Mouse (Mus musculus): ENCODE measurements around the gene Ly6f. TPM values are rescaled to one million over a fixed set of nuclear protein-coding genes. Genes with fewer than 3 reads are reported as not detected.
"Not testable (repeated sequence)": the region's sequence is repeated elsewhere in the genome, so short reads cannot be mapped to it uniquely, and the experiment has no call there.

The Ly6f gene
- polyA plus RNA-seq, 1 experiment from 2014 or later = not detected

DNA sequence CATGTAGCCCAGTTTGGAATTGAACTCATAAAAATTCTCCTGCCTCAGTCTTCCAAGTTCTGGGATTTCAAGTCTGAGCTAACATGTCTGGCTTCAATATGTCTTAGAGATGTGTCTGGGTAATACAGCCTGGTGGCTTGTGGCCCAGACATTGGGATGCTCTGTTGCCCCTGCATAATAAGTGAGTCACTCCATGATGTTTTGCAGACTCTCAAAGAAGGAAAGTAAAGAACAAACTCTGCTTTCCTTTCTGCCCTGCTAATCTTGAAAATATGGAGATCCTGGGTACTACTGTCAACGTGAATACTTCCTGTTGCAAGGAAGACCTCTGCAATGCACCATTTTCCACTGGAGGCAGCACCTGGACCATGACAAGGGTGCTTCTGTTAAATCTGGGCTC, 3.2 kb downstream of the Ly6f start:
- Histone ChIP-seq H3K36me3 (no peaks in the 10 kb centered on the region), H3K4me1 (replicated peaks) (no peaks in the 10 kb centered on the region), H3K4me3 (replicated peaks) (no peak overlapping the region), H3K9me3 (no peaks in the 10 kb centered on the region), H3K4me2 (no peak overlapping the region), H3K9ac (replicated peaks) (no peak overlapping the region), H3K27me3 (no peaks in the 10 kb centered on the region), H3K27ac (no peak overlapping the region)
- ATAC-seq (ENCODE audit: insufficient number of reproducible peaks, insufficient read depth, low FRiP score, low TSS enrichment, low read depth) = no peak
- WGBS = 57% methylated on average over 1 of the region's 1 CpGs

DNA sequence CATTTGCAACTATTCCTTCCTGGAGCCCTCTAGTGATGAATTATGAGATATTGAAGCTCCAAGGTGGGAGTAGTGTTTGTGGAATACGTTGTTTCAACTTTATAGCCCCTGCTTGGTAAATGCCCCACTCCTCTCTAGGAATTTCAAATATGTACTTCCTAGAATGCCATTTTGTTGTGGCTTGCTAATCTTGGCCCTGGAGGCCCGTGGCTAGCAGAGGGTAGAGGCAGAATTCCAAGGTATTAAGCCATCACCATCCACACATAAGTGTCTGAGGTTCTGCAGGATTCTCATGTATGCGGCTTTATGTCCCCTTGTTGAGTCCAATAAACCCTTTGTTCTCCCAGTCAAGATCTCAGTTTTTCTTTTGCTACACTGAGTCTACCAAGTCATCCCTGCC, 3.7 kb downstream of the Ly6f start:
- no peak overlapping the region for H3K27ac ChIP-seq
- H3K4me1 ChIP-seq (replicated peaks) = no peaks in the 10 kb centered on the region
- H3K4me3 ChIP-seq (replicated peaks) = no peak overlapping the region
- no peaks in the 10 kb centered on the region for H3K36me3 ChIP-seq
- no peak overlapping the region for H3K4me2 ChIP-seq
- ATAC-seq (ENCODE audit: insufficient number of reproducible peaks, insufficient read depth, low FRiP score, low TSS enrichment, low read depth) = no peak
- H3K9me3 ChIP-seq = no peaks in the 10 kb centered on the region
- WGBS = 62% methylated on average over 3 of the region's 3 CpGs
- H3K27me3 ChIP-seq = no peaks in the 10 kb centered on the region
- no peak overlapping the region for H3K9ac ChIP-seq (replicated peaks)

DNA sequence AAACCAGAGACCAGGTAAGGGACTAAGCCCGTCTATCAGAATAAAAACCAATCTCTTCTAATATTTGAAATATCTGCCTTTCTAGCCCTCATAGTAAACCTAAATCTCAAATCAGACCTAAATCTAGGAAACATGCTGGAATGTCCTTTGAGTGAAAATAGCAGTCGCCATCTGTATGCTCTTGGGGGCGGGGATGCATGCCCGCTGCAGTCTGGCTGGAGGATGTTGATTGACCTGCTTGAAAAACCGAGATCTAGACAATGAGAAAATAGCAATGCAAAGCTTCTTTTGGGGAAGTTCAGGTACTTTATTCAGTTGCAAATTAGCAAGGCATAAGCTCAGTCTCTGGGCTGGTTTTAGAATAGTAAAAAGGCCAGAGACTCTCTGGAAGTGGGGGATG, 13.8 kb downstream of the Ly6f start:
- 83% methylated on average over 5 of the region's 5 CpGs for WGBS
- H3K27ac ChIP-seq; H3K4me3 ChIP-seq (replicated peaks): not testable (repeated sequence)

DNA sequence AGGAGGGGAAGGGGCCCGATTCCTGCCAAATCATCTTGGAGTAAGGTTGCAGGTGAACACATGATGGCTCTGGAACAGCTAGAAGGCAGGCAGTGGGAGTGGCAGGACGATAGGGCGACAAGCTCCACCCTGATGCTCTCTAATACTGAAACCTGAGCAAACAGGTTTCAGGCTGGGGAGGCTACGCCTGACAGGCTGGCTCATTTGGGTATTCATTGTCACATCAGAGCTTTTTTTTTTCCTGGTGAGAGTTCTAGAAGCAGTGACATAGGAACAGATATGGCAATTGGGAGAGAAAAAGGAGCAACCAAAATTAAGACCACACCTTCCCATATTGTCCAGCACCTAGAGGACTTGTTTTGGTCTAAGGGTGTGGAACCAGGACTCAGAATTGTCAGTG, 18.3 kb downstream of the Ly6f start:
- WGBS = 88% methylated on average over 4 of the region's 4 CpGs
- H3K36me3 ChIP-seq; H3K27ac ChIP-seq; H3K4me2 ChIP-seq; H3K9ac ChIP-seq (replicated peaks); ATAC-seq (ENCODE audit: insufficient number of reproducible peaks, insufficient read depth, low FRiP score, low TSS enrichment, low read depth); H3K27me3 ChIP-seq; H3K4me1 ChIP-seq (replicated peaks); H3K4me3 ChIP-seq (replicated peaks): not testable (repeated sequence)
- H3K9me3 ChIP-seq = peaks cover 16% of the 10 kb centered on the region; the same call in 1 of the 2 replicates

More for the DNA sequence above, 13.8 kb downstream of the Ly6f start:
- H3K4me1 ChIP-seq (replicated peaks); H3K27me3 ChIP-seq; H3K36me3 ChIP-seq; H3K9ac ChIP-seq (replicated peaks); H3K4me2 ChIP-seq; ATAC-seq (ENCODE audit: insufficient number of reproducible peaks, insufficient read depth, low FRiP score, low TSS enrichment, low read depth): not testable (repeated sequence)
- peaks cover 12% of the 10 kb centered on the region; the same call in 1 of the 2 replicates for H3K9me3 ChIP-seq

DNA sequence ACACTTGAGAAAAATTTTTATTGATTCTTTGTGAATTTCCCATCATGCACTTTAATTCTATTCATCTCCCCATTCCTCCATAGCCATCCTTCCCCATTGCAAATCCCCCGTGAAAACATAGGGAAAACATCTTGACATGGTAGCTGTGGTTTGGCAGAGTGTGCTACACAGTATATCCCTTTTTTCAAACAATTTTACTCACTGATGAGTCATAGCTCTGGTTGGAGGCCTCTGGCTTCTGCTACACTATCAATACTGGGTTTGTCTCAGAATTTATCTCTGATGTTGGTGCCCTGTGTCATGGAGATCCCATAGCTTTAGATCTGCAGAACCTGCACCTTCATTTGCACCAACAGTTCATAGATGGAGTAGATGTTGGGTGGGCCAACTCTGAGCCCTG, 24.2 kb downstream of the Ly6f start:
- no peaks in the 10 kb centered on the region for H3K36me3 ChIP-seq
- no peak overlapping the region for H3K9ac ChIP-seq (replicated peaks)
- H3K27me3 ChIP-seq = no peaks in the 10 kb centered on the region
- no peaks in the 10 kb centered on the region for H3K4me1 ChIP-seq (replicated peaks)
- 94% methylated on average over 1 of the region's 1 CpGs for WGBS
- H3K9me3 ChIP-seq = no peaks in the 10 kb centered on the region
- no peak for ATAC-seq (ENCODE audit: insufficient number of reproducible peaks, insufficient read depth, low FRiP score, low TSS enrichment, low read depth)
- H3K27ac ChIP-seq = no peak overlapping the region
- no peak overlapping the region for H3K4me3 ChIP-seq (replicated peaks)
- H3K4me2 ChIP-seq = no peak overlapping the region

DNA sequence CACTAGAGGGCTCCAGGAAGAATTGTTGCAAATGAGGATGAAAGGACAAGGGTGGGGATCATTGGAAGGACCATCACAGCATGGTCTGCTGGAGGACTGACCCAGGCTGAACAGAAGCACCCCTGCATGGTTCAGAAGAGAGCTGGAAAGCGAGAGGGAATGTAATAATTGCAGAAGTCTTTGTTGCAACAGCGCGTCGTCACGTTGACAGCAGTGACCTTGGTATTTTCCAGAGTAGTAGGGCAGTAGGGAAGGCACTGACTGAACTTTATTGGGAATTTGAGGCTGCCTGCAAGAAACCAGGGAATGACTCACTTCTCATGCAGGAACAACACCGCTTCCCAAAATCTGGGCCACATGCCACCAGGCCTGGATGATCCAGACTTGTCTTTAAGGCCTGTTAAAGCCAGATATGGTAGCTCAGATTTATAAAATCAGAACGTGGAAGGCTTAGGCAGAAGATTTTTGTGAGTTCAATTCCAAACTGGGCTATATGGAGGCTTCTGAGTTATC, 25.7 kb downstream of the Ly6f start:
- no peak overlapping the region for H3K4me2 ChIP-seq
- no peaks in the 10 kb centered on the region for H3K36me3 ChIP-seq
- H3K9ac ChIP-seq (replicated peaks) = no peak overlapping the region
- H3K27me3 ChIP-seq = no peaks in the 10 kb centered on the region
- no peak overlapping the region for H3K4me3 ChIP-seq (replicated peaks)
- no peaks in the 10 kb centered on the region for H3K4me1 ChIP-seq (replicated peaks)
- 80% methylated on average over 7 of the region's 7 CpGs for WGBS
- ATAC-seq (ENCODE audit: insufficient number of reproducible peaks, insufficient read depth, low FRiP score, low TSS enrichment, low read depth) = no peak
- H3K27ac ChIP-seq = no peak overlapping the region
- no peaks in the 10 kb centered on the region for H3K9me3 ChIP-seq

DNA sequence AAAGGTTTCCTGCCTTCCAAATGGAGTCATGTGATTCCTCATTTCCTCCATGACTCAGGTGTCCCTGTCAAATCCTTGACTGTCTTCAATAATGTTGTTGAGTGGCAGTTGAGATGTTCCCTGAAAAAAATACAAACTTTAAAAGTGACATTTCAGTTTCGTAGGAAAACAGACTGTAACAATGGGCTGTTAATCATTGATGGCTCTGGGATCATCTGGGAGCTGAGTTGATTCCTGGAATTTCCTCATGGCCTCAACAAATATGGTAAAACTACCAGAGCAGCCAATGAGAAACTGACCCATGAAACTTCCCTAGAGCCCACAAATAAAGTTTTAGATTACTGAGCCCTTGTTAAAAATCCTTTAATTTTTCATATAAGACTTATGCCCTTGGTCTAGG, 37.9 kb downstream of the Ly6f start:
- H3K27me3 ChIP-seq = no peaks in the 10 kb centered on the region
- H3K36me3 ChIP-seq = no peaks in the 10 kb centered on the region
- H3K27ac ChIP-seq = no peak overlapping the region
- no peak overlapping the region for H3K9ac ChIP-seq (replicated peaks)
- H3K4me3 ChIP-seq (replicated peaks) = no peak overlapping the region
- no peak overlapping the region for H3K4me2 ChIP-seq
- no peak for ATAC-seq (ENCODE audit: insufficient number of reproducible peaks, insufficient read depth, low FRiP score, low TSS enrichment, low read depth)
- peaks cover 10% of the 10 kb centered on the region; the same call in 1 of the 2 replicates for H3K9me3 ChIP-seq
- H3K4me1 ChIP-seq (replicated peaks) = no peaks in the 10 kb centered on the region
- WGBS = 81% methylated on average over 1 of the region's 1 CpGs

DNA sequence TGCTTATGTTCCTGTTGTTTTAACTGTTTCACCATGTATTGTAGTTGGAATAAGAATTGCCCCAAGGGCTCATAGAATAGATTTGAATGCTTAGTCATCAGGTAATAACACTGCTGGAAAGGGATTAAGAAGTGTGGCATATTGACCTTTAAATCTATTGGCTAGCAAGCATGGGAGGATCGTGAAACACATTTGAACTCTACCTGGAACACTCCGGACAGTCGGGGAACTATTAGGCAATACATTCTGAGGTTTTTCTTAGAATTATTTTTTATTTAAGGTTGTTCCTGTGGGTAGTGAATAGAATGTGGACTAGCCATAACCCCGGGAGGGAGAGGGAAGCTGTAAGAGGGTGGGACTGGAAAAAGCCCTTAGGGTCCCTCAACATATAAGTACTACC, 41.0 kb downstream of the Ly6f start:
- no peaks in the 10 kb centered on the region for H3K27me3 ChIP-seq
- no peak overlapping the region for H3K4me3 ChIP-seq (replicated peaks)
- no peak overlapping the region for H3K9ac ChIP-seq (replicated peaks)
- no peak overlapping the region for H3K27ac ChIP-seq
- no peaks in the 10 kb centered on the region for H3K36me3 ChIP-seq
- H3K4me2 ChIP-seq = no peak overlapping the region
- no peak for ATAC-seq (ENCODE audit: insufficient number of reproducible peaks, insufficient read depth, low FRiP score, low TSS enrichment, low read depth)
- H3K9me3 ChIP-seq = peaks cover 6% of the 10 kb centered on the region; the same call in 1 of the 2 replicates
- no peaks in the 10 kb centered on the region for H3K4me1 ChIP-seq (replicated peaks)
- WGBS = 86% methylated on average over 4 of the region's 4 CpGs

DNA sequence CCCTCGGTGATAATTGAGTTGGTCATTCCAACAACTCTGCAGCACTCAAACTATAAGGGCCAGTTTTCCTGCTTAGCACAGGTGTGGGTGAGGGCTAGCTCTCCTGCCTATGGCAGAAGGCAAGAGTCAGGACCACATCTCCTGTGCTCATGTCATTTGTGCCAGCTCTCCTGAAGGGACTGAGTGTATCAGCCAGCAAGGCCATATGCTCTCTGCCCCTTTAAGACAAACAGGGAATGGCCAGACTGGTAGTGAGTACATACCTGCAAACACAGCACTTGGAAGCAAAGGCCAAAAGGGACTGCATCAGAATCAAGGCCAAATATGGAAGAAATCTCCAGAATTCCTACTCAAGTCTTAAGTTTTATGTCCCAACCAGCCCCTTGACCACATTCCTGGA, 41.7 kb downstream of the Ly6f start:
- Histone ChIP-seq H3K9ac (replicated peaks) (no peak overlapping the region), H3K4me2 (no peak overlapping the region), H3K9me3 (peaks cover 6% of the 10 kb centered on the region; the same call in 1 of the 2 replicates), H3K4me3 (replicated peaks) (no peak overlapping the region), H3K36me3 (no peaks in the 10 kb centered on the region), H3K4me1 (replicated peaks) (no peaks in the 10 kb centered on the region), H3K27ac (no peak overlapping the region), H3K27me3 (no peaks in the 10 kb centered on the region)
- ATAC-seq (ENCODE audit: insufficient number of reproducible peaks, insufficient read depth, low FRiP score, low TSS enrichment, low read depth) = no peak
- WGBS = 92% methylated on average over 1 of the region's 1 CpGs

DNA sequence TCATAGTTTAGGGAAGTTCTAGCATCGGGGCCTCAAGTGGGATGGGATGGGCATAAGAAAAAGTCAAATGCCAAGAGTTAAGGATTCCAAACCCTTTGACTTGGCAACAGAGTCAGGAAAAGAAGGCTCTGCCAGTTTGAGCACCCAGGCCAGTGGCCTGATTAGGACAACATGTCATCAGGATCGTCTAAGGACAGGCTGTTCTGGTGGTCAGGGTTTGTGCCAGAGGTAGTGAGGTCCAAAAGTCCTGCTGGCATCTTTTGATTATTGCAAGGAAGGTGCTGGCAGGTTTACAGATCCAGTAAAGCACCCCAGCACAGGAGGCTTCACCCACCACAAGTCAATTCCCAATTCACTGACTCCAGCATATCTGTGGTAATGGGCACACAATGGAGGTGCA, 46.2 kb downstream of the Ly6f start:
- no peak for ATAC-seq (ENCODE audit: insufficient number of reproducible peaks, insufficient read depth, low FRiP score, low TSS enrichment, low read depth)
- no peaks in the 10 kb centered on the region for H3K4me1 ChIP-seq (replicated peaks)

DNA sequence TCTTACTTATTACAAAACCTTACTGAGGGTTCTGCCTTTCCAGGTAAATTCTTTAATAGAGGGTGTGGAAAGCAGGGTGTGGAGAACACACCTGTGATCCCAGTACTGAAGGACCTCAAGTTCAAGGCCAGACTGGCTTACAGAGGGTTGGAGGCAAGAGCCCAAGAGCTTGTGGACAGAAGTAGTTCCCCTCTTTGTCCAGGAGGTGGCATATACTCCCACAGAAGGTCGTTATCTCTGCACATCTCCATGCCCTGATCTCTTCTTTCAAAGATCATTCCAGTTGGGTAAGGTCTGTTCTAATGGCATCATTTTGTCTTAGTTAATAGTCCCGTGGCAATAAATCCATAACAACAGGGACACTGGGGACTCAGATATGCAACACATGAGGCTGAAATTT, 49.0 kb downstream of the Ly6f start:
- Histone ChIP-seq H3K4me2 (no peak overlapping the region), H3K4me3 (replicated peaks) (no peak overlapping the region), H3K9ac (replicated peaks) (no peak overlapping the region), H3K4me1 (replicated peaks) (no peaks in the 10 kb centered on the region), H3K27me3 (no peaks in the 10 kb centered on the region), H3K36me3 (no peaks in the 10 kb centered on the region), H3K27ac (no peak overlapping the region), H3K9me3 (peaks cover 17% of the 10 kb centered on the region)
- 63% methylated on average over 2 of the region's 2 CpGs for WGBS
- ATAC-seq (ENCODE audit: insufficient number of reproducible peaks, insufficient read depth, low FRiP score, low TSS enrichment, low read depth) = no peak

More for the DNA sequence above, 46.2 kb downstream of the Ly6f start:
- no peaks in the 10 kb centered on the region for H3K9me3 ChIP-seq
- H3K36me3 ChIP-seq = no peaks in the 10 kb centered on the region
- H3K27ac ChIP-seq = no peak overlapping the region
- H3K27me3 ChIP-seq = no peaks in the 10 kb centered on the region
- H3K4me2 ChIP-seq = no peak overlapping the region
- no peak overlapping the region for H3K4me3 ChIP-seq (replicated peaks)
- no peak overlapping the region for H3K9ac ChIP-seq (replicated peaks)
- WGBS = 71% methylated on average over 2 of the region's 2 CpGs

DNA sequence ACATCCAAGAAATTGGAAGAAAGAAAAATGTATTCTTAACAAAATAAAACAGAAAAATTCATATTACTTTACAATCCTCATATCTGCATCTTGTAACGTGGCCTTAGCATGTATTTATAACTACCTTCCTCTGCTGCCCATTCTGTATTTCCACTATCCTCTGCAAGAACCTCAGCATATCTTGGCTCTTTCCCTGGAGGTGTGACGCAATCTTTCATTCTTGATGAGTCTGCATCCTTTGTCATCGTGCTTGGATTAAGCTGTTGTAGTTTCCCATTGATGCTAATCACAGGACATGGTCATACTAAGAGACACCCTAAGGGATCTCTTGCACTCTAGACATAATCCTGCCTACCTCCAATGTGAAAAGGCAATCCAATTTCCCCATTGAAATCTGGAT, 50.4 kb downstream of the Ly6f start:
- Histone ChIP-seq H3K4me3 (replicated peaks) (no peak overlapping the region), H3K27ac (no peak overlapping the region), H3K9ac (replicated peaks) (no peak overlapping the region), H3K27me3 (no peaks in the 10 kb centered on the region), H3K9me3 (peaks cover 26% of the 10 kb centered on the region), H3K36me3 (no peaks in the 10 kb centered on the region), H3K4me2 (no peak overlapping the region), H3K4me1 (replicated peaks) (no peaks in the 10 kb centered on the region)
- no peak for ATAC-seq (ENCODE audit: insufficient number of reproducible peaks, insufficient read depth, low FRiP score, low TSS enrichment, low read depth)
- 87% methylated on average over 3 of the region's 3 CpGs for WGBS

Measured in limb, embryonic 12.5 days (tissue).